Mouse (Mus musculus): Measurements from ENCODE around the gene Jpt2.
"Not testable (repeated sequence)": the region's sequence is repeated elsewhere in the genome, so short reads cannot be mapped to it uniquely, and the experiment has no call there.

The Jpt2 gene

GRCm38 (mm10) chr17:24960135-24960851 is at the start of gene Jpt2:
Jpt2 (minus strand) TSS chr17:24960689.
- peak; percentile 93 for DNase-seq (ENCODE audit: low read depth)

DNA sequence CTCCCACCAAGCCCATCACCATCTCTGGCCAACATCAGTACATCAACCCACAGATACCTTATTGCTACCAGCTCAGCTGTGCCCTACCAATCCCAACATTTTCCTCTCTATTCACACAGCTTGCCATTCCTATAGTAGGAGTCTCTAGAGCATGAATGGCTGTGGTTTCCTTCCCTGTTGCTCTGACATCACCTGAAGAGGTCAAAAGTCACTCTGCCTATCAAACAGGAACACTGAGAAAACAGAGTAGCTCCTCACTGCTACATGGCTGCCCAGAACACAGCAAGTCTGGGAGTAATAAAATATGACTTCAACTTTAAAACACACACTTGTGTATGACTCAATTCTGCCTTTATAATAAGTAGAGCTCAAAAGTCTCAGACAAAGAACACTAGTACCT is 47.0 kb upstream of the Jpt2 start:
- DNase-seq (ENCODE audit: low read depth) = no peak

DNA sequence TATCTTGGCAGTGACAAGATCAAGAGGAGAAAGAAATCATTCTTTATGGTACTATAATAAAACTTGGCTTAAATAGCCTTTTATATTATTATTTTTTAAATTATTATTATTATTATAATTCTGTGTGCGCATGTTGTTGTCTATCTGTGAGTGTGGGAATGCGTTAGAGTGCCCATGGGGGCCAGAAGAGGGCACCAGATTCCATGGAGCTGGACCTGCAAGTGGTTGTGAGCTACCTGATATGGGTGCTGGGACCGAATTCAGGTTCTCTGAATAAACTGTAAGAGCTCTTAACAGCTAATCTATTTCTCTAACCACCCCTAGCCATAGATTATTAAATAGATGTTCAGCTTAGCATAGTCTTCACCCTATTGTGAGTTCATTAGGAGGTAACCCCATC is 44.6 kb upstream of the Jpt2 start:
- no peak for DNase-seq (ENCODE audit: low read depth)

GRCm38 (mm10) chr17:24994721-24995120 is 34.2 kb upstream of the Jpt2 start:
- DNase-seq (ENCODE audit: low read depth) = no peak

GRCm38 (mm10) chr17:24987221-24987620 is 26.7 kb upstream of the Jpt2 start:
- no peak for DNase-seq (ENCODE audit: low read depth)

GRCm38 (mm10) chr17:24960852-24961715 is 595 bp upstream of the Jpt2 start:
- DNase-seq (ENCODE audit: low read depth) = peak; percentile 17

- DNase-seq (ENCODE audit: low read depth) = no peak
Measured at GRCm38 (mm10) chr17:24959371-24959770, 1.1 kb downstream of the Jpt2 start.

GRCm38 (mm10) chr17:24953291-24953690 is 7.2 kb downstream of the Jpt2 start:
- DNase-seq (ENCODE audit: low read depth) = no peak

GRCm38 (mm10) chr17:24950671-24951070 is 9.8 kb downstream of the Jpt2 start:
- no peak for DNase-seq (ENCODE audit: low read depth)

DNA sequence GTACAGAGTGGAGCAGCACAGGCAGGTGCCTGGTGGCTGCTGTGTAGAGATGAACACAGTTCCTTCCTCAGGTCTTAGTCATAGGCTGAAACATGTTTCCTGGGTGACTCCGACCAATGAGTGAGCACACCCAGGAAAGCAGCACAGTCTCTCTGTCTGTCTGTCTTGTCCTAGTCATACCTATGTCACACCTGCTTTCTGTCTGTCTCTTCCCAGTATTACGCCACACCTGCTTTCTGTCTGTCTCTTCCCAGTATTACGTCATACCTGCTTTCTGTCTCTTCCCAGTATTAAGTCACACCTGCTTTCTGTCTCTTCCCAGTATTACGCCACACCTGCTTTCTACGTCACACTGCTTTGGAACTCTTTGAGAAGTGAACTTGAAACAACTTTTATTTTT is 12.3 kb downstream of the Jpt2 start:
- DNase-seq (ENCODE audit: low read depth) = no peak

DNA sequence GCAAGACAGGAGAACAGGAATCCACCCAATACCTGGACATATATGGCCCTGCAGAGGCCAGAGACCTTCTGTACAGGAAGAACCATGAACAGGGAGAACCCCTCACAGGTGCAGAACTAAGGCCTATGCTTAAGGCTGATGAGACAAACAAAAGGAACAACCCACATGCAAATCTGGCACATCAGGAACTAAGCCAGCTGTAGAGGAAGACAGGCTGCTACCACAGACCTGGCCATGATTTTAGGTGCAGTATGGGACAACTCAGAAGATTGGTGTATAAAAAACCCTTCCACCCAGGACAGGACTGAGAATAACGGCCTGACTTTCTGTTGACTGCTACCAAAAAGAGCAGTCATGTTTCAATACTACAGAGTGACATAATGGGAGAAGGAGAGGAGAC is 16.9 kb downstream of the Jpt2 start:
- DNase-seq (ENCODE audit: low read depth) = not testable (repeated sequence)

GRCm38 (mm10) chr17:24943036-24943435 is 17.5 kb downstream of the Jpt2 start:
- no peak for DNase-seq (ENCODE audit: low read depth)

- not testable (repeated sequence) for DNase-seq (ENCODE audit: low read depth)
Measured at GRCm38 (mm10) chr17:24942453-24942852, 18.0 kb downstream of the Jpt2 start.

GRCm38 (mm10) chr17:24937266-24937665 is 23.2 kb downstream of the Jpt2 start:
- no peak for DNase-seq (ENCODE audit: low read depth)

DNA sequence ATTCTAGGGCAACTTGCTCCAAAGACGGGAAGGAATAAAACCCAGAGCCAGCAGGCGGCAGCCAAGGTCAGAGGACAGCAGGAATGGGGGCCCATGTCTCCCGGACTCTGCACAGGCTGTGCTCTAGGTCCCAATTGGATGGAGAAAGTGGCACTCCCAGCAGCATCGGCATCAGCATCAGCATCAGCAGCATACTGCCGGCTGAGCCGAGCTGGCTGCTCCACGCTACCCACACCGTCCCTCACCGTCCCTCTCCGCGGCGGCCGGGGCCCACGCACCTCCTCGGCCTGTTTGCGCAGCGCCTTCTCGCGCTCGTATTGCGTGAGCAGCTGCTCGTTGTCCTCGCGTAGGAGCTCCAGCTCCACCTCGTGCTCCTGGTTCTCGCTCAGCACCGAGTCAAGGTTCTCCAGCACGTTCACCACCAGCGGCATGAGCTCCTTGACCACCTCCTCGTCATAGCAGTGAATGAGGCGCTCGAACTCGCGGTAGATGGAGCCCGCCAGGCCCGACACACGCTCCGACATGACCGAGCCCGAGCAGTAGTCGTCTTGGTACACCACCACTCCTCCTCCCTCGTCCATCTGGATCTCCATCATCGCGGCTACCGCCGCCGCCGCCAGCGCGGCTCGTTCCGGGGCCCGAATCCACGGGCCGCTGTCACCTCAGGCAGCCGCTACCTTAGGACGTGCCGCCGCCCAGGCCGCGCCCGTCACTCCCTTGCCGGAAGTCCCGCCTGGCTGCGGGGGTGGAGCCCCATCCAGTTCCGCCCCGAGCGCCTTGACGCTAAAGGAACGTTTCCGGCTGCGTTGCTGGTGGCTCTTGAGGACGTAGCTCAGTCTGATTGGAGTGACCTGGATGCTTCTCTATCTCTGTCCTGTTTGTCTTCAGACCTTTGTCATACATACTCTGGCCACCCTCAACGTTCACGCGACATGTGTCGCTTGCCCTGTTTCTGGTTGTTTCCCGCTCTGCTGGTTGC is 23.9 kb downstream of the Jpt2 start, which contains the start of gene Mapk8ip3:
TSS of gene Mapk8ip3 (minus strand) at position 719 of the 979 bp plus-strand sequence.
- DNase-seq (ENCODE audit: low read depth) = peak; percentile 88

- DNase-seq (ENCODE audit: low read depth) = no peak
Measured at GRCm38 (mm10) chr17:24935666-24936065, 24.8 kb downstream of the Jpt2 start.

- DNase-seq (ENCODE audit: low read depth) = no peak
Measured at GRCm38 (mm10) chr17:24934926-24935325, 25.6 kb downstream of the Jpt2 start.

DNA sequence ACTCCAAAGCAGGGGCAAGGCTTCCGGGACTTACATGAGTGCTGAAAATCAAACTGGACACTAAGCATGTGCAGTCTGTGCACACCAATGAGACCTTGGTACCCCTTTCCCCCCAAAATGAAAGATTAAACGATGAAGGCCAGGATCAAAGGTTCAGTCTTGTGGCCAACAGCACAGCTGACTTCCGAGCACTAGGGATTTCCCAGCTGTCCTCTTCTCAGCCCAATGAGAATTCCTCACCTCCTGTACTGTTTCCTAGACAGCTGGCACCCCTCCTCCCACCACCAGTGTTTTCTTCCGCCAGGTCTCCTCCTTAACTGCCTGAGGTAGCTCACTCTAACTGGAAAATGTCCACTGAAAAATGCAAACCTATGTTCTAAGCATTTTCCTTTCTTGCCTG is 27.3 kb downstream of the Jpt2 start:
- DNase-seq (ENCODE audit: low read depth) = no peak

DNA sequence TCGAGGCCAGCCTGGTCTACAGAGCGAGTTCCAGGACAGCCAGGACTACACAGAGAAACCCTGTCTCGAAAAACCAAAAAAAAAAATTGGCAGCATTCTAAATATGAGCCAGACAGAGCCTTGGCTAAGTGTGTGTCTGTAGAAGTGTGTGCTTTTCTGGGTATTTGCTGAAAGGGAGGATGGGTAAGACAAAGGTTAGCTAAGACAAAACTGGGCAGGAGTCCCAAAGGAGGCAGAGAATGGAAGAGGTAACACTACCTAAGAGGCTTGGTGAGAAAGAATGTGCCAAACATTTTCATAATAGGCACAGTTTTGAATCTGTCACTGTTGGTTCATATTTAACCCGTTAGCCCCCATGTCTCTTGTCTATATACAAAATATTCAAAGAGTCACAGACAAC is 28.1 kb downstream of the Jpt2 start:
- DNase-seq (ENCODE audit: low read depth) = no peak

DNA sequence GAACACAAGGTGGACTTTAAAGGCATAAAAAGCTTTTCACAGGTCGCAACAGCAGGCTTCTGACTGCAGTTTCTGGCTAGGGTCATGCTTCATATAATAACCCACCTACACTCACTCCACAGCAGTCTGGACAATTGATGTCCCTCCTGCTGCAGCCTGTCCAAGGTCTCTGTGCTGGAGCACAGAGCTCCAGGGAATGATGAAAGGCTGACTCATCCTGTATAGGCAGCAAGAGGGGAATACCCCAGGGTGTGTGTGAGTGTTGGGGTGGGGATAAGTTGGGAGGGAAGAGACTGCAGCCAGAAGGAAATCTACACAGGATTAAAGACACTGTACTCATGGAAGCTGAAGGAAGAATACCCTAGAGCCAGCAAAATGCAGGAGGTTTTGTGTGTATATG is 31.0 kb downstream of the Jpt2 start:
- no peak for DNase-seq (ENCODE audit: low read depth)

- no peak for DNase-seq (ENCODE audit: low read depth)
Measured at GRCm38 (mm10) chr17:24923246-24923645, 37.2 kb downstream of the Jpt2 start.

DNA sequence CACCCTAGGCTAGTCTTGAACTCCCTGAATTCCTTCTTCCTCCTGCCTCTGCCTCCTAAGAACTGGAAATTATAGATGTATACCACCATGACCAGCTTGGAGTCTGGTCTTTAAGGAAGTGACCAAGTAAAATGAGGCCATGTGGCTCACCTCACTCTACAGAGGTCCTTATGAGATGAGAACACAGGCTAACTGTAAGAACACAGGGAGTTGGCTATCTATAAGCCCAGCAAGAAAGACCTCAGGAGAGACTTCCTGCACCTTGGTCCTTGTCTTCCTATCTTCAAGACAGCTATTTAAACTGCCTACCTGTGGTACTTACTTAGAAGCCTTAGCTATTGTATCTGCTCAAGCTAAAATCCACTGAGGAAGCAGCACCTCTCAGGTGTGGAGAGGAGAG is 46.5 kb downstream of the Jpt2 start:
- DNase-seq (ENCODE audit: low read depth) = no peak

Measured in c-Kit-positive CD71-negative TER-119-negative erythroid progenitor cells, embryonic 14.5 days (primary cell).